Mouse (Mus musculus) erythroid progenitor cell, adult 5-6 weeks (primary cell): Measurements from ENCODE around the gene Bmper. TPM values are rescaled to one million over a fixed set of nuclear protein-coding genes. Genes with fewer than 3 reads are reported as not detected.

Source experiments
- ATAC-seq: replicated peaks from 2 replicates; pipeline ENCODE4 v1.8.0; 2016; ENCODE audit warnings: moderate number of reproducible peaks, mild to moderate bottlenecking, moderate TSS enrichment, inconsistent platforms; ENCODE audit not compliant: poor library complexity, low FRiP score, severe bottlenecking
- total RNA-seq, 2 experiments: library from RNA; stranded (forward) in 1 of 2; stranded (reverse) in 1 of 2; fragments of 150-400 nt in 1 of 2; fragments of 186-747, 209-891 nt in 1 of 2; gene quantifications; 2 replicates each; pipeline versions ENCODE4 v1.2.3 to v1.2.4; 2015 to 2017; ENCODE audit warnings: low replicate concordance in 2 of 2

The Bmper gene
- total RNA-seq, 2 experiments from 2014 or later, result not detected

GRCm38 (mm10) chr9:23354201-23354820 is 131.4 kb downstream of the Bmper start:
- no peak for ATAC-seq

- ATAC-seq, result no peak
Observed at GRCm38 (mm10) chr9:23358108-23358507, 135.2 kb downstream of the Bmper start.

DNA sequence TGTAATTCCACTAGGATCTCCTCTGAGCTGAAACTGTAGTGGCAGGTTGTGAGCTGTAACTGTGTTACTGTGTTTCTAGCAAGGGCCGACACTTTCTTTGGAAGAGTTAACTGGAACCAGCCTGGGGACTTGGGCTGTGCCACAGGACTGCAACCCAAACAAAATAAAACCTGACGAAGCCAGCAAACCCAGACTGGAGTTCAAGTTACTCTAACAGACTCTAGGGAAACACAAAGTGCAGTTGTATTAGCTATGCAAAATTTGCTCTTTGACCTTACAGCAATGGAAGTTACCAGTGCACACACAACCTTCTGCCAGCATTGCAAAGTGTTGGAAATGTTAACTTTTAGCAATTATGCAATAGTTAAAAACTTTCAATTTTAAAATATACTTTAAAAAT is 140.3 kb downstream of the Bmper start:
- no peak for ATAC-seq

GRCm38 (mm10) chr9:23363540-23363939 is 140.7 kb downstream of the Bmper start:
- no peak for ATAC-seq

- ATAC-seq, result no peak
Observed at GRCm38 (mm10) chr9:23364047-23364446, 141.2 kb downstream of the Bmper start.

- no peak for ATAC-seq
Observed at GRCm38 (mm10) chr9:23368124-23368523, 145.2 kb downstream of the Bmper start.

DNA sequence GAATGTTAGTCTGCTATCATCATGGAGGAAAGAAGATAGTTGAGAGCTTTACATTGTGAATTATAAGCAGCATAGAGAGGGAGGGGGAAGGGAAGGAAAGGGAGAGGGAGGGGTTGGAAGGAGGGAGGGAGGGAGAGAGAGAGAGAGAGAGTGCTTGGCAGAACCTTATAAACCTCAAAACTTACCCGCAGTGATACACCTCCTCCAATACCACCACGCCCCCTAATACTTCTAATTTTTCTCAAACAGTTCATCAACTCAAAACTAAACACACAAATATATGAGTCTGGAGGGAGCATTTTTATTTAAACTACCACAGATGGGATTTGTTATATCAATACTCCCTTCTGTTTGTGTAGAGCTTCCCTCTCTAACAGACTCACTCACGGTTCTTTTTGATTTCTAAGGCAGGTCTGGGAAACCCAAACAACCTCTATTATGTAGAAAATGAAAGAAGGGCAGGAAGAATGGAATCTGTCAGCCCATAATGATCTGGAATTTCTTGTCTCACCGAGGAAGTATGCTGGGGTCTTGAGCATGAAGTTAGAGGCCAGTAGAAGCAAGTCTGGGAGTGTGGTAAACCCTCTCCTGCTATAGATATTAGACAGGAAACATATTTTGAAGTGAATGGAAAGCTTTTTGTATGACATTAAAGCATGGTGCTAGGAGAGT is 152.0 kb downstream of the Bmper start:
- no peak for ATAC-seq

GRCm38 (mm10) chr9:23377831-23378730 is 155.2 kb downstream of the Bmper start:
- no peak for ATAC-seq

GRCm38 (mm10) chr9:23378731-23379170 is 155.9 kb downstream of the Bmper start:
- ATAC-seq, result no peak

DNA sequence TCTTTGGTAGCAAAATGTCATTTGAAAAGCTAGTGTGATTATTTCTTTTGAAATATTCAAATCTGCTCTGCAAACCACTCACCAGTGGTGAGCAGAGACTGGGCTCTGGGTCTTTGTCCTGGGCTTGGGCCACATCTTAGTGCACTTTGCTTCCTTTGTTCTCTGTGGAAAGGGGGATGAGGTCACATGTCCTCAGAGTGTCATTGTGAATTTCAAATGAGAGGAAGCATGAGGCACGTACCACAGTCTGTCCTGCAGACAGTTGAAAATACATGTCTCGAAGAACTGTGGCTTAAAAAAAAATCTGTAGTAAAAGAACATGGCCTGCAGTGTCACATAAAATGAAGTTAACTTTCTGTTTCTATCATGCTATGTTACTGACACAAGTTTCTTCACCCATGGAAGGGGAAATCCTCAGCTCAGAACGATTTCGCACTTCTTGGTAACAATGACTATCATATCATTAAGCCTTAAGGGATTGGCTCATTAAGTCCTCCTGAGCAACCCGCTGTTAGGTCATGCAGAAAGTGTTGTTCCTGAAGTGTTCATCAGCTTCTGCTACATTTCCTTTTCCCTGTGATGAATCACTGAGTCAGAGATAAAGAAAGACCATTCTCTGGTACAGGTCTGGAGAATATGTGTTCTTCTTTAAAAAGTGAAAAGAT is 157.4 kb downstream of the Bmper start:
- no peak for ATAC-seq

DNA sequence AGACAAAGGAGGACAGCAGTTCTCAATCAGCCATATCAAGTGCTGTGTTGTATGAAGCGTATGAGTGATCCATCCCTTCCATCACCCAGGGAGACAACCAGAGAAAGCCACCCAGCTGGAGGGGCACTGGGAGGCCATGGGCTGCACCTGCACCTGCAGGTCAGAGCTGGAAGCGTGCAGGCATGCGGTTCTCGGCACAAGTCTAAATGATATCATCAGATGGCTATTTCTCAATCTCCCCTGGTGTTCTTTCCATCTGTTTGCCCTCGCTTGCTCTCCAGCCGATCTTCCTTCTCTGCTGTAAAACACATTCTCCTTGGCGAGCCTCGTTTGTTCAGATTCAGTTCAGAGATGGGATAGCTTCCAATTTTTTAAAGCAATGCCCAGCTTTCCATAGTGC is 160.4 kb downstream of the Bmper start:
- no peak for ATAC-seq

- ATAC-seq, result no peak
Observed at GRCm38 (mm10) chr9:23383837-23384236, 161.0 kb downstream of the Bmper start.

GRCm38 (mm10) chr9:23384880-23385279 is 162.0 kb downstream of the Bmper start:
- no peak for ATAC-seq

- no peak for ATAC-seq
Observed at GRCm38 (mm10) chr9:23386201-23386600, 163.3 kb downstream of the Bmper start.

GRCm38 (mm10) chr9:23390118-23390517 is 167.2 kb downstream of the Bmper start:
- no peak for ATAC-seq

DNA sequence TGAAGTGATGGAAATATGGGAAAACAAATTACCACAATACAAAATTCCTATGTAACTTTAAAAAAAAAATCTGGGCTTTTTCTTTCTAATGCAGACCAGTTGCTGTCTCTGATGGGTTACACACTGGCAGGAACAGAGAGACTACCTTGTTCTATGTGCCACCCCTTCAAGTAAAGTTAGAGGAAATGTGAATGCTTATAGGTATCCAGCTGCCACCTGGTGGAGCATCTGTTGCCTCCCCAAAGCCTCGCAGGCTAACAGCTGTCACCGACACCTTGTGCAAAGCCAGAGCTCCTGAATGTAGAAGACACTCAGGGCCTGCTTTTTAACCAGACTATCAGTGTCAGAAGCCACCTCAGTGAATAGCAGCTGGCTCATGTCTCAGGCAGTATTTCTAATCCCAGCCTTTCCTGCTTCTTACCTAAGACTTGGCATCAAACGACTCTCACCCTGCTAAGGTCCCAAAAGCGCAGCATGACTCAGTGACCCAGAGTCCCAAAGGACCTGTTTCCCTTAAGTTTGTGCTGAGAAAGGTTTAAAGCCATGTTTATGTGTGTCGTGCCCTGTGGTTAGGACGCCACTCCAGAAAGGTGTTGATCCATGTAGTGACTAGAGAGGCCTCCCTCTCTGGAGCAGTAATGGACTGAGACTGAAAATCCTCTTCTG is 171.9 kb downstream of the Bmper start:
- no peak for ATAC-seq

GRCm38 (mm10) chr9:23396186-23396585 is 173.3 kb downstream of the Bmper start:
- no peak for ATAC-seq

GRCm38 (mm10) chr9:23397876-23398275 is 175.0 kb downstream of the Bmper start:
- no peak for ATAC-seq

DNA sequence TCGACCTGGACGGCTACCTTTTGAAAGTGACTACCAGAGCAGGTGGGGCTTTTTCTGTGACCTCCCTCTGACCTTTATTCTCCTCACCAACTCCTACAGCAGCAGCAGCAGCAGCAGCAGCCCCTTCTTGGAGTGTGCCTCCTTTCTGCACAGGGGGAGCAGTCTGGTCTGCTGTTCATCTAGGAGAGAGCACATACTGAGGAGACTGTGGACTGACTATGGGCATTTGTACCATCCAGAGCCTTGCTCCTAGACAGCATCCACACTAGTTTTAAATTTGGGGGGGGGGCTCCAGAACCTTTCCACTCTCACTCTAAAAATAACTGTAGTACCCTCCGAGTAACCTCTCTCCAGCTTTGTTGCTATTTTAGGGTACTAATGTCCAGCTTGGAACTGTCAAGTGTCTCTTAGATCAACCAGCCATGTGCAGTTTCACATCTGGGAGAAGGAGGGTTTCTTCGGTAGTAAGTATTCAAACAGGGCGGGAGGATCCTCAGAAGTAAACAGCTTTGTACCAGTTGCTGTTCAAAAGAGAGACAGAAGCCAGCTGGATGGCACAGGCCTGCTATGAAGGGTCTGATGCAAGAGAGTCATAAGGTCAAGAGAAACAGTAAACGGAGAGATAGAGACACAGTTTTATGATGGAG is 176.9 kb downstream of the Bmper start:
- no peak for ATAC-seq
